In genomic region chr2:119972537-119972879, GRCm38 (mm10) we compare ENCODE assay signal across 8 mouse cellular contexts. TPM values are rescaled to one million over a fixed set of nuclear protein-coding genes. Genes with fewer than 3 reads are reported as not detected.
A peak's percentile ranks its signal among the peaks of the same experiment; 100 is the strongest.
DNase-seq lines count a peak whose midpoint lies in the region; ATAC-seq and TF ChIP-seq lines count a peak whose summit lies in the region.

Gene Mapkbp1, plus strand, starts transcription at chr2:119972699.

- peak within 1 kb of the TSS; percentile 59 for H3K9ac ChIP-seq in embryonic facial prominence, embryonic 11.5 days (replicated peaks; ENCODE audit: low read length)
- H3K9ac ChIP-seq in hindbrain, embryonic 13.5 days = peak within 1 kb of the TSS; percentile 85
- H3K9ac ChIP-seq in liver, embryonic 16.5 days (ENCODE audit: low read depth, low read length) = peak within 1 kb of the TSS; percentile 76

- no peak for TF ChIP-seq POLR2A in lung, adult 2 months (IDR thresholded peaks at IDR 0.05; ENCODE audit: borderline replicate concordance, extremely low read depth, low read depth, low read length)

- peak within 1 kb of the TSS; percentile 79 for H3K4me3 ChIP-seq in lung, adult 2 months (replicated peaks; ENCODE audit: extremely low read depth, low read depth, low read length)
- peak within 1 kb of the TSS; percentile 52 for H3K4me3 ChIP-seq in embryonic facial prominence, embryonic 11.5 days (ENCODE audit: low read depth, low read length)
- peak within 1 kb of the TSS; percentile 73 for H3K4me3 ChIP-seq in hindbrain, embryonic 13.5 days
- H3K4me3 ChIP-seq in liver, embryonic 16.5 days (ENCODE audit: low read depth, low read length) = peak within 1 kb of the TSS; percentile 72

- peak within 1 kb of the TSS; percentile 49 for H3K4me2 ChIP-seq in embryonic facial prominence, embryonic 11.5 days (ENCODE audit: low read depth, low read length)
- H3K4me2 ChIP-seq in hindbrain, embryonic 13.5 days = peak within 1 kb of the TSS; percentile 68
- H3K4me2 ChIP-seq in liver, embryonic 16.5 days (ENCODE audit: low read depth, low read length) = peak within 1 kb of the TSS; percentile 83

- peaks cover 3% of the 10 kb centered on the region for H3K4me1 ChIP-seq in lung, adult 2 months (ENCODE audit: control insufficient read depth, insufficient read depth, low read length)
- no peaks in the 10 kb centered on the region; the same call in 1 of the 2 replicates for H3K4me1 ChIP-seq in embryonic facial prominence, embryonic 11.5 days (ENCODE audit: control insufficient read depth, insufficient read depth, low read length)
- H3K4me1 ChIP-seq in hindbrain, embryonic 13.5 days (replicated peaks) = peaks cover 35% of the 10 kb centered on the region
- H3K4me1 ChIP-seq in liver, embryonic 16.5 days (ENCODE audit: control insufficient read depth, low read depth, low read length) = peaks cover 8% of the 10 kb centered on the region

- no peak for DNase-seq in lung, adult 2 months
- no peak for DNase-seq in lung, adult 18-20 months
- no peak for DNase-seq in embryonic facial prominence, embryonic 11.5 days (ENCODE audit: low spot score)
- no peak for DNase-seq in gastrocnemius, postnatal 25 days
- no peak for DNase-seq in frontal cortex, postnatal 36 days (ENCODE audit: low spot score in 2 of 2)

- no peak for TF ChIP-seq CTCF in lung, adult 2 months (IDR thresholded peaks at IDR 0.05; ENCODE audit: insufficient read depth, low read length)

- no peaks in the 10 kb centered on the region for H3K36me3 ChIP-seq in embryonic facial prominence, embryonic 11.5 days (replicated peaks; ENCODE audit: control insufficient read depth, insufficient read depth, low read depth, low read length)
- no peaks in the 10 kb centered on the region for H3K36me3 ChIP-seq in hindbrain, embryonic 13.5 days
- H3K36me3 ChIP-seq in liver, embryonic 16.5 days (ENCODE audit: control insufficient read depth, insufficient read depth) = no peaks in the 10 kb centered on the region

- no peak within 1 kb of the TSS for H3K27ac ChIP-seq in embryonic facial prominence, embryonic 11.5 days (replicated peaks; ENCODE audit: low read depth, low read length)
- peak within 1 kb of the TSS; percentile 66 for H3K27ac ChIP-seq in hindbrain, embryonic 13.5 days
- no peak within 1 kb of the TSS for H3K27ac ChIP-seq in liver, embryonic 16.5 days (ENCODE audit: low read length)

- no peaks in the 10 kb centered on the region for H3K9me3 ChIP-seq in embryonic facial prominence, embryonic 11.5 days (replicated peaks; ENCODE audit: control insufficient read depth, low read length)
- no peaks in the 10 kb centered on the region for H3K9me3 ChIP-seq in hindbrain, embryonic 13.5 days
- H3K9me3 ChIP-seq in liver, embryonic 16.5 days (replicated peaks; ENCODE audit: control insufficient read depth, low read length) = no peaks in the 10 kb centered on the region

- ATAC-seq in embryonic facial prominence, embryonic 11.5 days (replicated peaks; ENCODE audit: insufficient number of reproducible peaks, low FRiP score, low TSS enrichment, low read depth) = peak; percentile 82
- ATAC-seq in hindbrain, embryonic 13.5 days (ENCODE audit: low FRiP score) = peak; percentile 87
- ATAC-seq in liver, embryonic 16.5 days (ENCODE audit: low read depth) = no peak
- no peak for ATAC-seq in megakaryocyte-erythroid progenitor cell, adult 5-6 weeks (replicated peaks; ENCODE audit: low FRiP score, low TSS enrichment, poor library complexity, severe bottlenecking)

- under 1% methylated on average over 19 of the region's 19 CpGs for WGBS in lung, adult 2 months
- under 1% methylated on average over 19 of the region's 19 CpGs for WGBS in embryonic facial prominence, embryonic 11.5 days
- WGBS in hindbrain, embryonic 13.5 days = 2% methylated on average over 19 of the region's 19 CpGs
- 1% methylated on average over 19 of the region's 19 CpGs for WGBS in liver, embryonic 16.5 days (ENCODE audit: insufficient replicate concordance)

- no peaks in the 10 kb centered on the region for H3K27me3 ChIP-seq in embryonic facial prominence, embryonic 11.5 days (ENCODE audit: control insufficient read depth, insufficient read depth, low read length)
- no peaks in the 10 kb centered on the region for H3K27me3 ChIP-seq in hindbrain, embryonic 13.5 days
- H3K27me3 ChIP-seq in liver, embryonic 16.5 days (ENCODE audit: control insufficient read depth, insufficient read depth, low read depth, low read length) = no peaks in the 10 kb centered on the region

RNA-seq across cellular contexts. Expression of gene Mapkbp1, which starts in this region (rescaled TPM):
- 31.5 and 37.5 TPM in 2 replicates for polyA plus RNA-seq in lung, adult 2 months (2012; rRNA removed)
- 1.6 and 2.5 TPM in 2 replicates for polyA plus RNA-seq in embryonic facial prominence, embryonic 11.5 days (2014; fragmentation: Nextera tagmentation; extraction: Ambion mirVana)
- 4.9 and 6.2 TPM in 2 replicates for polyA plus RNA-seq in hindbrain, embryonic 13.5 days (2015; fragmentation: Nextera tagmentation; extraction: Ambion mirVana)
- 0.19 and 0.25 TPM in 2 replicates for polyA plus RNA-seq in liver, embryonic 16.5 days (2015; fragmentation: Nextera tagmentation; extraction: Ambion mirVana)
- 1 to 10 TPM; 6.0 to 6.7 TPM for total RNA-seq in gastrocnemius, postnatal 25 days (2021)
- total RNA-seq in megakaryocyte-erythroid progenitor cell, adult 5-6 weeks (2014; fragmentation: Nextera tagmentation) = 4.5 and 5.0 TPM in 2 replicates
- total RNA-seq in megakaryocyte-erythroid progenitor cell, adult 5-6 weeks (2017) = 2.8 and 6.7 TPM in 2 replicates

Comparison
In these comparisons a context has a peak if more than half of its experiments do, and no peak if none do; other contexts are left out.
1. ATAC-seq: peak in embryonic facial prominence, embryonic 11.5 days (single experiment) and hindbrain, embryonic 13.5 days (single experiment); none in liver, embryonic 16.5 days (single experiment) and megakaryocyte-erythroid progenitor cell, adult 5-6 weeks (single experiment).
2. Peak in every context shown above with its lines, with median percentiles within 50 percentile points of each other: H3K4me3 ChIP-seq, H3K4me2 ChIP-seq and H3K9ac ChIP-seq.